Mouse (Mus musculus): ENCODE results near the gene Gars.
A peak's percentile ranks its signal among the peaks of the same experiment; 100 is the strongest.

Gene Gars

DNA sequence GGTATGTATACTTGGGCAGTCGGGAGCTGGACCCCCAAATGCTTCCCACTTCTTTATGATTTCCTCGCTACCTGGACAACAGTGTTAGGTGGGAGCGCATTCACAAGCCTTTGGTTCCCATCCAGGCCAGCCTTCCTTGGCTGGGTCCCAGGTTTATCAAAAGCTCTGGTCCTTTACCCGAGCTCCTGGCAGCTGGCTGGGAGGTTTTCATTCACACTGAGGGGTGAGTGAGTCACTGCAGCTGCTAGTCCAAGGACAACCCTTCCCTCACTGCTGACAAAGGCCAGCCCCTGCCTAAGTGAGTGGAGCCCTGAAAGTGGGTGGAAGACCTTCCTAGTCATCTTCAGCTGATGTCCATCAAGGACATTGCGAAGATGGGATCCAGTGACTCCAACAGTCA lies 60.2 kb downstream of the Gars start:
- no peak for DNase-seq (ENCODE audit: low spot score in 2 of 2)

DNA sequence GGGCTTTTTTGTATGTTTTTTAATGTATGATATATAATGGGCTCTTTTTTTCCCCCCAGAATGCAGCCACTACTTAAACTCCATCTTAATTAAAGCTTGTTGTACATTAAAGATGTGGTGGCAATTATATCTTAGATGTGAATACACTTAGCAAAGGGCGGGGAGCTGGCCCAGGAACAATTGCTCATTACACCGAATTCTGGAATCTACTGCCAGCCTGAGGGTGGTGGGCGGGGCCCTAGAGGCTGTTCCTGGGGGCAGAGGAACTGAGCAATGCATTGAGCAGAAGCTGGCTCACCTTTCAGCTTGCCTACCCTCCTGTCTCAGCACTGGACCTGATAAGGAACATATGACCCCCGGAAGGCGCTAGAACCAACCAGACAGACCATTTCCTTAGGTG lies 60.8 kb downstream of the Gars start:
- DNase-seq (ENCODE audit: low spot score in 2 of 2), result no peak

DNA sequence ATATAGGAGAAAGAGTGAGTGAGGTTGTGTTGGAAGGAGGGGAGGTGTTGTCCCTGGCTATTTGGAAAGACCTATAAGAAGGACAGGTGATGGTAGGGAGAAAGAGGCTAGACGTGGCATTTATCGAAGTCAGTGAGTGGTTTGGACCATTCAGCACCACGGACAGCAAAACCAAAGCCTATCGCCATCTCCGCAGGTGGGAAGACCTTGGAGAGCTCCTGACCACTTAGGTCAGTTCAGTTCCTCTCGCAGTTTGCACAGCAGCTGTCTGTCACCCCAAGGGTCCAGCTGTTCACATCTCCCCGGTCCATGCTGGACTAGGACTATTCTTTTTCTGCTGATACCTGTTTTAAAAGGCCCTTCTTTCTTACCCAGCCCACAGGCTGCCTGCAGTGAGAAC lies 70.6 kb downstream of the Gars start:
- peak in 1 of 2 experiments; percentile 8 for DNase-seq (ENCODE audit: low spot score in 2 of 2)

DNA sequence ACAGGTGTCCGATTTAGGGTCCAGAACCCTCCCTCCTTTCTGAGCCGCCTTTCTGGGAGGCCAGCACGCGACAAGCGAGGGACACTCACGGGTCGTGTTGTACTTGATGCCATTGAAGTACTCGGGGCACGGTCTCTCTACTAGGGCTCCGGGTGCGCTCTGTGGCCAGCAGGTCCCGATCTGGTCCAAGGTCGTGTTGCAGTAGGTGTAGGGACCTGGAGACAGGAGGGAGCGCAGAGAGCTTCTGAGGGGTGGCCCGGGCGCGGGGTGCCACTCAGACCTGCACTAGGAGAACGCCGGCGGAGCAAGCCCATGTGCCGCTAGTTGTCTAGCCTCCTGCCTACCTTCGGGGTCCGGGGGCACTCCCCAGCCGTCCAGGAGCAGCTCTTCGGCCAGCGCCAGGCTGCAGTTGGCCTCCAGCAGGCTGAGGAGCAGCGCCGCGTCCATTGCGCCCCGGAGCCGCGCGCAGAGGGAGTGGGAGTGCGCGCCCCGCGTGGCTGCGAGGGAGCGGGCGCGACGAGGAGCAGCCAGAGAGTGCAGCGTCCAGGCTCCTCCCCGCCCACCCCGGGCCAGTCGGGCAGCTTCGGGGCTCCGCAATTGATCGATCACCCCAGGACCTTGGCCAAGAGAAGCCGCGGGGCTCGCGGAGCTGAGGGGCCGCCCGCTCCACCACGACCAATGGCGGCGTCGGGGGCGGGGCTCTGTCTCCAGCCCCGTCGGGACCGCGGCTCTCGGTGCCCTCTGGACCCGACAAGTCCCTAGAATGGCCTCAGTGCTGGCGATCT lies 79.7 kb downstream of the Gars start:
- DNase-seq (ENCODE audit: low spot score in 2 of 2), result no peak

DNA sequence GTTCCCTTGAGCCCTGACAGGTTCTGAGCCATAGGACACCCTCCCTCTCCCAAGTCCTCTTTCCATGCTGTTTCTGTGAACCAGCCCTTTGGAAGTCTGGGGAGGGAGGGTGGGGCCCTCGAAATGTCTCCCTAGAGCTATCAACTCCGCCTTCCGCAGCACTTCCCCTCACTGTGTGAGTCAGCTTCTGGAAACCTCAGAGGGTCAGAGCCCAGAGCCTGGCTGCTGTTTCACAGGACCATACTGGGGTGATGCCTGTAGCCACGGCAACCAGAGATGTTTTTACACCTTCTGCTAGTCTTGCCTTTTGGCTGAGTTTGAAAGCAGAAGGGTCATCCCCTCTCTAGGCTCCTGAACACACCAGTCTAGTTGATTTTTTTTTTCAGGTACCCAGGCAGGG lies 85.2 kb downstream of the Gars start:
- DNase-seq (ENCODE audit: low spot score in 2 of 2), result no peak

DNA sequence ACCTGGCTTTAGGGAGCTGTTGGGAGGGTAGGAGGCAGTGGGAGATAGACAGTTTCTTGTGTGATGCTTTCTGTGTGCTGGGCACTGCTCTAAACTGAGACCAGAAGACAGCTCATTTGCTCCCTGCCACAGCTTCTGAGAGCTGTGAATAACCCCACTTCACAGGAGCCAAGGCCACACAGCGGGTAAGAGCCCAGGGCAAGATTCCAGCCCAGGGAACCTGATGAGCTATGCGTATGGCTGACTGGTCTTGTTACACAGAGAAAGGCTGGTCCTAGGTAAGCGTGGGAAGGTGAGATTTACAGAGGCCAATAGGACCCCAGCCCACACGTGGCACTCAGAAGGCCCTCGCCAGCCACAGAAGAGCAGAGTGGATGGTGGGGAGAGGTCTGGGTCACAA lies 88.8 kb downstream of the Gars start:
- no peak for DNase-seq (ENCODE audit: low spot score in 2 of 2)

DNA sequence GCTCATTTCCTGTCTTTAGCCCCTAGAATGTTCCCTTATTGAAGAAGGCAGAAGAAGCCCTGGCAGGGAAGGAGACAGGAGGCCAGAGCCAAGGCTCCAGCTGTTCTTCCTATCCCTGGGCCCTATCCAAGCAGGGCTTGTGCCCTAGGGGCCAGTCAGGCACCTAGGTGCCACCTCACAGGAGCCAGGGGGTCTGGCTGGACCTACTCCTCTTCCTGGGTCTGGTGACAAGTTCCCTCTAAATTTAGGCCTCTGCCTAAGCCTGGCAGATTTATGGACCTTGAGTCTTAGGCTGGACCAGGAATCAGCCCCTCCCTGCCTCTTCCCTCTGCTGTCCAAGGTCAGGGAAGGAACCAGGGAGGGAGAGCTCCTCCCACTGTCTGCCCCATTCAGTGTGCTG lies 90.6 kb downstream of the Gars start:
- DNase-seq (ENCODE audit: low spot score in 2 of 2), result no peak

All from thymus, postnatal 10 days (tissue).